Mouse (Mus musculus) embryonic facial prominence, embryonic 11.5 days (tissue): ENCODE results near the gene Rps17. TPM values are rescaled to one million over a fixed set of nuclear protein-coding genes. Genes with fewer than 3 reads are reported as not detected.

Experiments
- ATAC-seq: fragments of 200-750 bp; cut with Nextera tagmentation; replicated peaks from 2 replicates; pipeline ENCODE4 v1.8.0; 2017; ENCODE audit warnings: low read depth; ENCODE audit not compliant: insufficient number of reproducible peaks, low FRiP score, low TSS enrichment
- DNase-seq: peaks from one replicate; pipeline ENCODE4 v3.0.0-alpha.2; 2015; ENCODE audit warnings: low spot score
- H3K27ac ChIP-seq: fragments of 300-500 bp; sonication (generic); replicated peaks from 2 replicates; pipeline ENCODE4 v1.5.1; 2014; ENCODE audit warnings: mild to moderate bottlenecking, low read depth, low read length, control low read depth
- H3K27me3 ChIP-seq: fragments of 300-500 bp; sonication (generic); 2 replicates; pipeline ENCODE4 v1.6.1; 2014; ENCODE audit warnings: mild to moderate bottlenecking, low read length, moderate library complexity, mixed read lengths; ENCODE audit not compliant: control insufficient read depth, insufficient read depth
- H3K36me3 ChIP-seq: fragments of 300-500 bp; sonication (generic); replicated peaks from 2 replicates; pipeline ENCODE4 v1.6.1; 2014; ENCODE audit warnings: low read depth, mild to moderate bottlenecking, low read length, moderate library complexity, mixed read lengths; ENCODE audit not compliant: control insufficient read depth, insufficient read depth
- H3K4me1 ChIP-seq: fragments of 300-500 bp; sonication (generic); 2 replicates; pipeline ENCODE4 v1.6.1; 2014; ENCODE audit warnings: low read length, mixed read lengths; ENCODE audit not compliant: control insufficient read depth, insufficient read depth
- H3K4me2 ChIP-seq: fragments of 300-500 bp; sonication (generic); 2 replicates; pipeline ENCODE4 v1.6.1; 2014; ENCODE audit warnings: low read depth, mild to moderate bottlenecking, control low read depth, low read length, moderate library complexity
- H3K4me3 ChIP-seq: fragments of 300-500 bp; sonication (generic); 2 replicates; pipeline ENCODE4 v1.5.1; 2014; ENCODE audit warnings: low read depth, low read length, control low read depth
- H3K9ac ChIP-seq: fragments of 300-500 bp; sonication (generic); replicated peaks from 2 replicates; pipeline ENCODE4 v1.6.1; 2014; ENCODE audit warnings: mild to moderate bottlenecking, control low read depth, low read length
- H3K9me3 ChIP-seq: fragments of 300-500 bp; sonication (generic); replicated peaks from 2 replicates; pipeline ENCODE4 v1.6.1; 2016; ENCODE audit warnings: mild to moderate bottlenecking, low read length, inconsistent platforms, mixed read lengths; ENCODE audit not compliant: control insufficient read depth
- WGBS: fragments of 180-500 bp; shearing (Covaris S2); extraction: QIAGEN DNeasy Blood & Tissue Kit; methylation state at CpG from one replicate; pipeline ENCODE4 v1.1.7; 2014; 5-methylcytosine and 5-hydroxymethylcytosine counted together
- polyA plus RNA-seq: library from polyadenylated mRNA; unstranded; fragments of >200 nt; fragmentation: Nextera tagmentation; extraction: Ambion mirVana; gene quantifications from 2 replicates; pipeline ENCODE4 v1.2.1, GENCODE M21; 2014

The Rps17 gene
- polyA plus RNA-seq, 1 experiment from 2014 or later = 1,235 TPM

GRCm38 (mm10) chr7:81307735-81308134 lies 37.3 kb downstream of the Rps17 start:
- H3K4me2 ChIP-seq = no peak overlapping the region
- DNase-seq = no peak
- WGBS = 76% methylated on average over 8 of the region's 8 CpGs
- no peak overlapping the region for H3K9ac ChIP-seq
- no peak overlapping the region for H3K27ac ChIP-seq
- no peaks in the 10 kb centered on the region for H3K36me3 ChIP-seq
- H3K4me3 ChIP-seq = no peak overlapping the region
- no peaks in the 10 kb centered on the region for H3K4me1 ChIP-seq
- H3K27me3 ChIP-seq = no peaks in the 10 kb centered on the region
- no peak for ATAC-seq
- no peaks in the 10 kb centered on the region for H3K9me3 ChIP-seq

- H3K9me3 ChIP-seq = no peaks in the 10 kb centered on the region
- H3K27ac ChIP-seq = no peak overlapping the region
- ATAC-seq = no peak
- H3K4me1 ChIP-seq = no peaks in the 10 kb centered on the region
- WGBS = 89% methylated on average over 5 of the region's 5 CpGs
- no peak overlapping the region for H3K4me3 ChIP-seq
- H3K4me2 ChIP-seq = no peak overlapping the region
- H3K9ac ChIP-seq = no peak overlapping the region
- no peak for DNase-seq
- H3K36me3 ChIP-seq = no peaks in the 10 kb centered on the region
- H3K27me3 ChIP-seq = no peaks in the 10 kb centered on the region
Observed at GRCm38 (mm10) chr7:81304675-81305074, 40.4 kb downstream of the Rps17 start.

- no peaks in the 10 kb centered on the region for H3K9me3 ChIP-seq
- no peaks in the 10 kb centered on the region for H3K4me1 ChIP-seq
- DNase-seq (no peak), ATAC-seq (no peak)
- no peak overlapping the region for H3K4me3 ChIP-seq
- 59% methylated on average over 5 of the region's 5 CpGs for WGBS
- H3K27me3 ChIP-seq = no peaks in the 10 kb centered on the region
- H3K36me3 ChIP-seq = no peaks in the 10 kb centered on the region
- H3K27ac ChIP-seq = no peak overlapping the region
- no peak overlapping the region for H3K4me2 ChIP-seq
- H3K9ac ChIP-seq = no peak overlapping the region
Observed at GRCm38 (mm10) chr7:81304100-81304499, 41.0 kb downstream of the Rps17 start.

GRCm38 (mm10) chr7:81303682-81304081 lies 41.4 kb downstream of the Rps17 start:
- Histone ChIP-seq H3K27me3 (no peaks in the 10 kb centered on the region), H3K4me1 (no peaks in the 10 kb centered on the region), H3K9me3 (no peaks in the 10 kb centered on the region), H3K9ac (no peak overlapping the region), H3K36me3 (no peaks in the 10 kb centered on the region), H3K4me3 (no peak overlapping the region), H3K4me2 (no peak overlapping the region), H3K27ac (no peak overlapping the region)
- WGBS = 90% methylated on average over 2 of the region's 2 CpGs
- no peak for DNase-seq
- no peak for ATAC-seq

GRCm38 (mm10) chr7:81301323-81301722 lies 43.7 kb downstream of the Rps17 start:
- H3K9me3 ChIP-seq = no peaks in the 10 kb centered on the region
- H3K4me1 ChIP-seq = no peaks in the 10 kb centered on the region
- no peak overlapping the region for H3K4me2 ChIP-seq
- H3K9ac ChIP-seq = no peak overlapping the region
- DNase-seq (no peak), ATAC-seq (no peak)
- 70% methylated on average over 7 of the region's 7 CpGs for WGBS
- no peaks in the 10 kb centered on the region for H3K27me3 ChIP-seq
- no peaks in the 10 kb centered on the region for H3K36me3 ChIP-seq
- no peak overlapping the region for H3K27ac ChIP-seq
- no peak overlapping the region for H3K4me3 ChIP-seq

- Histone ChIP-seq H3K27ac (no peak overlapping the region), H3K36me3 (no peaks in the 10 kb centered on the region), H3K27me3 (no peaks in the 10 kb centered on the region), H3K9me3 (no peaks in the 10 kb centered on the region), H3K4me2 (no peak overlapping the region), H3K9ac (no peak overlapping the region), H3K4me1 (no peaks in the 10 kb centered on the region), H3K4me3 (no peak overlapping the region)
- WGBS = 26% methylated on average over 6 of the region's 6 CpGs
- peak; percentile 15 for DNase-seq
- no peak for ATAC-seq
Observed at GRCm38 (mm10) chr7:81298206-81298605, 46.8 kb downstream of the Rps17 start.

- H3K36me3 ChIP-seq = no peaks in the 10 kb centered on the region
- no peak overlapping the region for H3K9ac ChIP-seq
- ATAC-seq (no peak), DNase-seq (no peak)
- no peak overlapping the region for H3K4me3 ChIP-seq
- H3K9me3 ChIP-seq = no peaks in the 10 kb centered on the region
- H3K4me1 ChIP-seq = no peaks in the 10 kb centered on the region
- H3K27me3 ChIP-seq = no peaks in the 10 kb centered on the region
- no peak overlapping the region for H3K27ac ChIP-seq
- 86% methylated on average over 2 of the region's 2 CpGs for WGBS
- no peak overlapping the region for H3K4me2 ChIP-seq
Observed at GRCm38 (mm10) chr7:81295169-81295568, 49.9 kb downstream of the Rps17 start.
